Mouse (Mus musculus) limb, embryonic 14.5 days (tissue): ENCODE data around the gene Ndufs2. TPM values are rescaled to one million over a fixed set of nuclear protein-coding genes. Genes with fewer than 3 reads are reported as not detected.
A peak's percentile ranks its signal among the peaks of the same experiment; 100 is the strongest.

Experiments
- ATAC-seq: fragments of 200-750 bp; cut with Nextera tagmentation; 2 replicates; pipeline ENCODE4 v1.8.0; 2017; ENCODE audit warnings: low read depth, moderate number of reproducible peaks, moderate TSS enrichment; ENCODE audit not compliant: low FRiP score
- DNase-seq: peaks from one replicate; pipeline ENCODE4 v3.0.0-alpha.2; 2015; ENCODE audit warnings: low spot score
- H3K27ac ChIP-seq: fragments of 300-500 bp; sonication (generic); replicated peaks from 2 replicates; pipeline ENCODE4 v1.5.1; 2014; ENCODE audit warnings: low read depth, mild to moderate bottlenecking, low read length, moderate library complexity, mixed read lengths
- H3K27me3 ChIP-seq: fragments of 300-500 bp; sonication (generic); 2 replicates; pipeline ENCODE4 v1.6.1; 2014; ENCODE audit warnings: low read length, mixed read lengths; ENCODE audit not compliant: control insufficient read depth, insufficient read depth
- H3K36me3 ChIP-seq: fragments of 300-500 bp; sonication (generic); 2 replicates; pipeline ENCODE4 v1.6.1; 2014; ENCODE audit warnings: mild to moderate bottlenecking, low read length, moderate library complexity, mixed read lengths; ENCODE audit not compliant: control insufficient read depth, insufficient read depth
- H3K4me1 ChIP-seq: fragments of 300-500 bp; sonication (generic); 2 replicates; pipeline ENCODE4 v1.6.1; 2014; ENCODE audit warnings: antibody characterized with exemption, low read length, mixed read lengths; ENCODE audit not compliant: control insufficient read depth, insufficient read depth
- H3K4me2 ChIP-seq: fragments of 300-500 bp; sonication (generic); replicated peaks from 2 replicates; pipeline ENCODE4 v1.6.1; 2014; ENCODE audit warnings: low read depth, mild to moderate bottlenecking, low read length, moderate library complexity; ENCODE audit not compliant: severe bottlenecking
- H3K4me3 ChIP-seq: fragments of 300-500 bp; sonication (generic); replicated peaks from 2 replicates; pipeline ENCODE4 v1.5.1; 2014; ENCODE audit warnings: low read length
- H3K9ac ChIP-seq: fragments of 300-500 bp; sonication (generic); 2 replicates; pipeline ENCODE4 v1.6.1; 2014; ENCODE audit warnings: mild to moderate bottlenecking, low read depth, low read length, moderate library complexity; ENCODE audit not compliant: severe bottlenecking
- H3K9me3 ChIP-seq: fragments of 300-500 bp; sonication (generic); 2 replicates; pipeline ENCODE4 v1.6.1; 2016; ENCODE audit warnings: low read length; ENCODE audit not compliant: control insufficient read depth
- POLR2A ChIP-seq: fragments of 200-500 bp; IDR thresholded peaks from 2 replicates; pipeline ENCODE4 v1.8.0; 2012; ENCODE audit warnings: inconsistent platforms, mild to moderate bottlenecking, moderate library complexity, borderline replicate concordance; ENCODE audit not compliant: insufficient read depth, insufficient read length; ENCODE audit errors: extremely low read depth
- WGBS: fragments of 180-500 bp; shearing (Covaris S2); extraction: QIAGEN DNeasy Blood & Tissue Kit; methylation state at CpG from one replicate; pipeline ENCODE4 v1.1.7; 2014; 5-methylcytosine and 5-hydroxymethylcytosine counted together
- polyA plus RNA-seq, 2 experiments: library from polyadenylated mRNA; depleted of rRNA in 1 of 2; stranded (reverse) in 1 of 2; unstranded in 1 of 2; fragments of >200 nt; fragmentation: Nextera tagmentation in 1 of 2; extraction: Ambion mirVana in 1 of 2; gene quantifications; 2 replicates each; pipeline versions ENCODE4 v1.2.1 to v1.2.3; 2012 to 2014

Gene Ndufs2
- polyA plus RNA-seq, 2 experiments, result 151 to 216 TPM

DNA sequence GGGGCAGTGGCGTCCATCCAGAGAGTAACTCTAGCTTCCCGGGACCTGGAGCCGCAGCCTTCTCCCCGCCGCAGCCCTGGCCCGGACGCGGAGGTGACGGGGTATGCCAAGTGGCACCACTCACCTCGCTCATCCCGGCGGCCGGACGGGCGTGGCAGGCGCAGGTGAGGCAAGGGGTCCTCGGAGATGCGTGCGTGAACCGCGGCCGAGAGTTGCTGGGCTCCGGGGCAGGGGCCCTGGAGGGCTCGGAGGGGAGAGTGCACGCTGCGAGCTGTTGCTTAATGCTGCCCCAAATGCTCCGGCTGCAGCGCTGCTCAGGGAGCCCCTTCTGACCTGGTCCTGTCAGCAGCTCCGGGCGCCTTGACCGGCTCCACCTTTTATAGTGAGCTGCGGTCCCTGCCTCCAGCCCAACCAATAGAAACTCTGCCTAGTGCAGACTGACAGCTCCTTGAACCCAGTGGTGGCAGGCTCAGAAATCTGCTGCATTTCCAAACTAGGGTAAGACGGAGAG, 55.2 kb downstream of the Ndufs2 start, which contains the start of gene Pcp4l1:
Gene Pcp4l1, minus strand, starts transcription at position 382 of the 511 bp plus-strand sequence.
- TF ChIP-seq POLR2A, result no peak
- peaks cover 53% of the 10 kb centered on the region for H3K27me3 ChIP-seq
- peak within 1 kb of the TSS; percentile 49 for H3K4me3 ChIP-seq
- peaks cover 20% of the 10 kb centered on the region for H3K4me1 ChIP-seq
- ATAC-seq (peak; percentile 63), DNase-seq (no peak)
- H3K9ac ChIP-seq, result peak within 1 kb of the TSS; percentile 50
- whole genome bisulfite sequencing, result under 1% methylated on average over 27 of the region's 33 CpGs
- H3K4me2 ChIP-seq, result peak within 1 kb of the TSS; percentile 95
- no peaks in the 10 kb centered on the region for H3K36me3 ChIP-seq
- H3K27ac ChIP-seq, result no peak within 1 kb of the TSS
- no peaks in the 10 kb centered on the region for H3K9me3 ChIP-seq

DNA sequence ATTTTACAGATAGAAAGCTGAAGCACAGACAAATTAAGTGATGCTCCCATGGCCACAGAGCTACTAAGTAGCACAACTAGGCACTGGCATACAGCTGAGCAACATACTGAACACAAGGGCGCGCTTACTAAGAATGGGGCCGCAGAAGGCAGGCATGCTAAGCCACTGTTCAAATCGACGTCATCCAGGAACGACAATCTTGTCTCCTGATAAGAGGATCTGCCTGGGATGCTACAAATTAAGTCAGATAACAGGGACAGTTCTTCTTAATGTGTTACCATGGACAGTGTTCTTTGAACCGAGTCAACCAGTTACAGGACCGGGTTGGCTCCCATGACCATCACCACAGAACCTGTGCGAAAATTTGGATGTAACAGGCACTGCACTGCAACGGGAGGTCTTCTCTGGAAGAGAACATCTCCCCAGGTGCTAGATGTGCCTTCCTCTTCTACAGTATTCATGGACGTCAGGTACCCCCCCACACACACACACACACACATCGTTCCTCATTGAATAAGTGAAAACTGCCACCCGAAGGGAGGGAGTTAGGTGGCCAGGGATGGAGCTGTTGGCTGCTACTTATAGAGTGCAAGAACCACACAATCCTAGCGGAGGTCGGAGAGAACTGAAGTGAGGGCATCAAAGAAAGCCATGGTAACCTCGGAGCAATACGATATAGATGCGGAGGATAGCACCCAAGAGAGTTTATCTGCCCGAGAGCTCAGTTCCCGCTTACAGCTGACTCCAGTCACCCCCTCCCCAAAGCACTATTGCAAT, 56.0 kb downstream of the Ndufs2 start:
- WGBS, result 5% methylated on average over 20 of the region's 20 CpGs
- Histone ChIP-seq H3K4me3 (peak overlapping the region; percentile 49), H3K4me1 (peaks cover 20% of the 10 kb centered on the region), H3K36me3 (no peaks in the 10 kb centered on the region), H3K4me2 (peak overlapping the region; percentile 95), H3K27me3 (peaks cover 53% of the 10 kb centered on the region), H3K9ac (peak overlapping the region; percentile 50; the same call in 1 of the 2 replicates), H3K9me3 (no peaks in the 10 kb centered on the region), H3K27ac (no peak overlapping the region)
- ATAC-seq, result no peak
- DNase-seq, result no peak
- no peak for TF ChIP-seq POLR2A

DNA sequence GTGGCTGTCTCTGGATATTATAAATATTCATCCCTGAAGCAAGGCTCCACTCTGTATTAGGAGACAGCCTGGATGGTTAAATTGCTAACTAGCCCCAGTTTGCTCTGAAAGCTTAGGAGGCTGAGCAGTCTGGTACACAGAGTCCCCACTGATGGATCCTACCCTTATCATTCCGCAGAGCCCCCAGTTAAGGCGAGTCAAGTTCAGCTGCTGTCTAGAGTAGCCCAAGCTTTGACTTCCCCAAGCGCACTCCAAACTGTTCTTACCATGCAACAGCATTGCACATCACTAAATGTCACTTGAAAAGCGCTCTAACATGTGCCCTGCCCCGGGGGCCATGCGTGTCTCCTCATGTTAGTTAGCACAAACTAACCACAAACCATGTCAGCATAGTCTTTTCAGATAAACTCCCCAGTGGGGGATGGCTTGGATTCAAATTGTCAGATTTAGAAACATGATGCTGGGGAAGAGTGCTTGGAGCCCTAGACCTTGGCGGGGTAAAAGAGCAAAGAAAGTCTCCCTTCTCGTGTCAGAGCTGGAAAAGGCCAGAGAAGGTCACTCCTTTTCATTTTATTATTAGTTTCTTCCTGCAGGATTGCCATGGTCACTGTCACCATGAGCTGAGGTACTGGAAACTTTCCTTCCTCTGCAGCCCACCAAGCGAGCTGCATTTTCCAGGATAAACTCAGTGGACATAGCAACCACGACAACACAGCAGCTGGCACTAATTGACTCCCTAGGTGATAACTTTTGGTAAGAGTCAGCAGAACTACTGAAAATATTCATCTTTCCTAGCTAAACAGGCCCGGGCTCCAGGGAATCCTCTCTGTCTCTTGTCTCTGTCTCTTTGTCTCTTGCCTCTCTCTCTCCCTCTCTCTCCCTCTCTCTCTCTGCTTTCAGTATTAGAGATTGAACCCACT, 57.0 kb downstream of the Ndufs2 start:
- no peak overlapping the region for H3K4me2 ChIP-seq
- 17% methylated on average over 11 of the region's 11 CpGs for WGBS
- H3K9me3 ChIP-seq, result no peaks in the 10 kb centered on the region
- no peak for ATAC-seq
- no peak for DNase-seq
- no peak overlapping the region for H3K4me3 ChIP-seq
- no peak overlapping the region for H3K27ac ChIP-seq
- no peaks in the 10 kb centered on the region for H3K36me3 ChIP-seq
- H3K9ac ChIP-seq, result no peak overlapping the region
- H3K4me1 ChIP-seq, result peaks cover 28% of the 10 kb centered on the region
- TF ChIP-seq POLR2A, result no peak
- H3K27me3 ChIP-seq, result peaks cover 53% of the 10 kb centered on the region

DNA sequence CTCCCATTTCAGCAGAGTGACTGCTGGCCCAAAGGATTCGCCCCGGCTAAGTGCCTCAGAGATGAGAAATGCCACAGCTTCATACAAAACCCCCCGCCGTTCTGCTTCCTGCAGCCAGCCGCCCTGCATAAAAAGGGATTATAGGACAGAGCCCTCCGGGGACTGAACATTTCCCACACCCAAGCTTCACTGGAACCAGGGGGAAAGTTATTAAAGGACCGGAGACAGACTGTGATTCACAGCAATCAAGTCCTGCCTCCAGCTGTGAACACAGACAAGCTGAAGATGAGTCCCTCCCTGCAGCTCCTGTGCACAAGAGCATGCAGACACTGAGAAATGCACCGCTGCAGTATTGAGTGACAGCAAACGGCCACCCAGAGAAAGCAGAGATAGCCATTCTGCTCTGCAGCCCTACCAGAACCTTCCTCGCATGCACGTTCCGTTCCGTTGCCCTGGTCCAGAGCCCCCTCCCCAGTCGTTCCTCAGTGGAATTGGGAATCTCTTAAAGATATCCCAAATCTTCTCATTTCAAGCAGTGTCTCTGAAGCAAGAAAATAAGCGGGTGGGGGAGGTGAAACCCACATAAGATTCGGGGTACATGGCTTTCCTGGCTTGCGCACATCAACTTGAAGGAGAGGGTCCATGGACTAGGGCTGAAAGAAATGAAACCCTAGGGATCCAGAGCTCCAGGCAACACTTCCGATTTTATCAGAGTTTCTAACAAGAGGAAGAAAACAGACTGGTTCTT, 57.9 kb downstream of the Ndufs2 start:
- Histone ChIP-seq H3K4me3 (peak overlapping the region; percentile 14; the same call in 1 of the 2 replicates), H3K4me1 (peaks cover 35% of the 10 kb centered on the region), H3K36me3 (no peaks in the 10 kb centered on the region), H3K27ac (no peak overlapping the region), H3K9me3 (no peaks in the 10 kb centered on the region), H3K27me3 (peaks cover 53% of the 10 kb centered on the region), H3K4me2 (peak overlapping the region; percentile 26), H3K9ac (no peak overlapping the region)
- TF ChIP-seq POLR2A, result no peak
- ATAC-seq (no peak), DNase-seq (no peak)
- 3% methylated on average over 18 of the region's 18 CpGs for whole genome bisulfite sequencing
